Comparison of ENCODE assay signal across 19 mouse cellular contexts in genomic region chr7:128352721-128353120, GRCm38 (mm10).
"Had no signal": no experiment of that assay in that cellular context is flagged by ENCODE, and none has a peak within 500 bp of the region (broad histone marks: within the 10 kb centered on the region; RNA-seq: fewer than 3 reads in every experiment).

No protein-coding gene starts in this region.

- DNase-seq: lung, adult 18-20 months; lung, embryonic 14.5 days; lung, postnatal 10 days; lung, postnatal 4 days; midbrain, embryonic 14.5 days; retina, postnatal 1 day; right cerebral cortex, adult 18-20 months; right cerebral cortex, postnatal 25 days; right cerebral cortex, postnatal 4 days; spleen, adult 18-20 months; thymus, adult 2 months; thymus, postnatal 25 days; thymus, postnatal 4 days had no signal

- H3K36me3 ChIP-seq: midbrain, embryonic 10.5 days; midbrain, embryonic 12.5 days; neural tube, embryonic 13.5 days; neural tube, embryonic 15.5 days had no signal

- ATAC-seq: midbrain, embryonic 16.5 days had no signal

- H3K9ac ChIP-seq: lung, embryonic 14.5 days; midbrain, embryonic 12.5 days; neural tube, embryonic 13.5 days; neural tube, embryonic 15.5 days had no signal

- H3K4me2 ChIP-seq: lung, embryonic 14.5 days; midbrain, embryonic 12.5 days; neural tube, embryonic 13.5 days; neural tube, embryonic 15.5 days had no signal

- H3K27me3 ChIP-seq: midbrain, embryonic 12.5 days; neural tube, embryonic 13.5 days; neural tube, embryonic 15.5 days had no signal

- H3K9me3 ChIP-seq: midbrain, embryonic 10.5 days; midbrain, embryonic 12.5 days; neural tube, embryonic 13.5 days; neural tube, embryonic 15.5 days had no signal

- H3K4me3 ChIP-seq: midbrain, embryonic 10.5 days; midbrain, embryonic 12.5 days; myocyte; neural tube, embryonic 13.5 days; neural tube, embryonic 15.5 days had no signal

- H3K27ac ChIP-seq: midbrain, embryonic 10.5 days; midbrain, embryonic 12.5 days; neural tube, embryonic 13.5 days; neural tube, embryonic 15.5 days had no signal
